Mouse (Mus musculus) spleen, postnatal 10 days (tissue): Measurements from ENCODE around the gene Ppp1r9a.

Experiments used
- DNase-seq, 2 experiments: peaks; one replicate each; pipeline ENCODE4 v3.0.0; 2021 to 2022; ENCODE audit warnings: low spot score in 2 of 2

Ppp1r9a gene

DNA sequence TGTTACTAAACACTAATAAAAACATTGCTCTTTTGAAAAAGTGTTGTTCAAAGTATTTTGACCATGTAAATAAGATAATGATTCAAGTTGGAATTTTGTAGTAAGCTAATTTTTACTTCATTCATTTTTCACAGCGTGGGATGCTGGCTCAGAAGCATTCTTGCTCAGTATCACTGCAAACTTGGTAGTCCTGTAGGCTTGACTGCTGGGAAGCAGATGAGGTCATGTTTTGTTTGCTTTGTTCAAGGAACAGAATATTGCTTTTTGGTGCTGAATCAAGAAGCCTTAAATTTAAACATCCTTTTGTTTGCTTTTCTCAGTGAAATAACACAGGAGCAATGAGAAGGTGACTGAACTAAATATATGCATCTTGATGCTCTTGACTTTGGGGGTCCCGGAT lies 136.6 kb downstream of the Ppp1r9a start:
- no peak for DNase-seq

- DNase-seq = no peak
Measured at GRCm38 (mm10) chr6:5045854-5046253, 143.1 kb downstream of the Ppp1r9a start.

DNA sequence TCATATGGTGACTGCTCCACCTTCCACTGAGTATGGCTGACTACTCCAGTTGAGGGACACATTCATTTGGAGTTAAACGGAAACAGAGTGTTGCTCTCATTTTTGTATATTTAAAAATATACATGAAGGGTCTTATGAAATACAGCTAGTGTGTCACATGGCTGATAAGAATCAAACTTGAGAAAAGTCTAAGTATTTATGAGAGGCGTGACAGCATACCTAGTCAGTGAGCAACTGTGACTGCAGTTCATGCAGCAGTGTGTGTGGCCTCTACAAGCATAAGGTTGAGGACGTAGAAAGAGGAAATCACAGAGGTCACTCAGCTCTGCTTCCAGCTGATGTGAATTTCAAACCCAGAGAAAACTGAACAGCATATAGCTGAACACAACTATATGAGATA lies 145.3 kb downstream of the Ppp1r9a start:
- DNase-seq = no peak

GRCm38 (mm10) chr6:5052309-5052708 lies 149.6 kb downstream of the Ppp1r9a start:
- no peak for DNase-seq

- DNase-seq = no peak
Measured at GRCm38 (mm10) chr6:5054446-5055095, 151.9 kb downstream of the Ppp1r9a start.

GRCm38 (mm10) chr6:5074736-5075135 lies 172.0 kb downstream of the Ppp1r9a start:
- no peak for DNase-seq

DNA sequence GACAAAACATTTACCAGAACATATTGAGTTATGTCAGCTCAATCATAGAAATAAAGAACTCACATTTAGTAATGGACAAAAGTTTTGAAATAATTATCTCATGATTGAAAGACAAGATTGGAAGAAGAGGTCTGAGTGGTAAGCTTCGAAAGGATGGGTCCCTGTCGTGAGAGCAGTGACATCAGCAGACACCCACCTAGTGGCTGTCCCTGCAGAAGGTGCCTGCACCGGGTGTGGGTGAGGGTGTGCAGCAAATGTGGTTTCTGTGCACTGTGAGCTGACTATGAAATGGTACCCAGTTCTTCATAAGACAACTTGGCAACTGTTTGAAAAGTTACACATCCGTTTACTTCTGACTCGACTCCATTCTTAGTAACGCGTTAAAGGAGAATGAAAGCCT lies 173.0 kb downstream of the Ppp1r9a start:
- no peak for DNase-seq

GRCm38 (mm10) chr6:5078009-5078408 lies 175.3 kb downstream of the Ppp1r9a start:
- no peak for DNase-seq

- no peak for DNase-seq
Measured at GRCm38 (mm10) chr6:5079108-5079507, 176.4 kb downstream of the Ppp1r9a start.

- no peak for DNase-seq
Measured at GRCm38 (mm10) chr6:5080094-5080493, 177.4 kb downstream of the Ppp1r9a start.

GRCm38 (mm10) chr6:5080496-5080895 lies 177.8 kb downstream of the Ppp1r9a start:
- DNase-seq = no peak

DNA sequence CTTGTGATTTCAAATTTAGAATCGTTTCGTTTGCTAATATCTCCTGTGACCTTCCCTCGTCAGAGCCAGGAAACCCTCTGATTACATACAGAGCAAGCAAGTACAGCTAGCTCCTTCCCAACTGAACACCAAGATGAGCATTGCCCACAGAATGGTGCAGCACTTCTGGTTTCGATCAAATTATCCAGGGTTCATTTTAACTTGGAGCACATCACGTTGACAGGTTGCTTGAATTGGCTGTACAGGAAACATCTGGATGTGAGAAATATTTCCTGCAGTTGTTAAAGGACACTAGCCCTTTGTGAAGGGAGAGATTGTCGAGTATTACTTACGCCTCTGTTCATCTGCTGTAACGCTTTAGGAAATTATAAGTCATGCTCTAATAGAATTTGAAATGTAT lies 178.4 kb downstream of the Ppp1r9a start:
- DNase-seq = no peak

GRCm38 (mm10) chr6:5082144-5082543 lies 179.4 kb downstream of the Ppp1r9a start:
- no peak for DNase-seq

DNA sequence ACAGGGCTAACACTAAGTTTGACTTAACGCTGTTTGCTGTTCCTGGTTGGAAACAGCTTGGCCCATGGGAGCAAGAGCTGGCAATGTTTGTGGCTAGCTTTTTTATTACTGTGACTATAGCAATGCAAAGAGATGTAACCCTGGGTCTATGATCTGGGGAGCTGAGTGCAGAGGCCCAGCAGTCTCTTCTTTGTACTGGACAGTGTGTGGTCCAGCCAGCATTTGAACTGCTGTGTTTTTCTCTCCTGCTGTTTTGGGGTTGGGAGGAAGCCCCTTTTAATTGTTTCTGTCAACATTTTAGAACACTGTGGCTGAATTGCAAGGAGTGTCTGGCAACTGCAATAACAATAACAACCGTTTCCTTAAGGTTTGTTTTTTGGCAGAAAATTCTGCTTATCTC lies 180.0 kb downstream of the Ppp1r9a start:
- DNase-seq = no peak

DNA sequence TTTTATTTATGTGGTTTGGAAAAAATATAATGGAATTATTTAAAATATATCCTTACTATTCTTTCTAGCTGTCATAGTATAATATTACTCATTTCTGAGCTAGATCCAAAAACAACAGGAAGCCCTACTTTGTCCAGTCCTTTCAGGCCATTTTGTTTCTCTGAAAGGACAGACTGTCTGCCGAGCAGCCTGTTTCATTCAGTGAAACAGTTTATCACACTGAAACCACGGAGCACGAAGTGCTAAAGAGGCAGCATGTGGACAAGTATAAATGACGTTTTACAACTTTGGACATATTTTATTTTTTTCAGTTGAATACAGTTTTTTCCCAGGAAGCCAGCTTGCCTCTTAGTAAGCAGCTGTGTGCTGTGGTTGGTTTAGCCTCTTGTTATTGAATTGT lies 181.2 kb downstream of the Ppp1r9a start:
- no peak for DNase-seq

DNA sequence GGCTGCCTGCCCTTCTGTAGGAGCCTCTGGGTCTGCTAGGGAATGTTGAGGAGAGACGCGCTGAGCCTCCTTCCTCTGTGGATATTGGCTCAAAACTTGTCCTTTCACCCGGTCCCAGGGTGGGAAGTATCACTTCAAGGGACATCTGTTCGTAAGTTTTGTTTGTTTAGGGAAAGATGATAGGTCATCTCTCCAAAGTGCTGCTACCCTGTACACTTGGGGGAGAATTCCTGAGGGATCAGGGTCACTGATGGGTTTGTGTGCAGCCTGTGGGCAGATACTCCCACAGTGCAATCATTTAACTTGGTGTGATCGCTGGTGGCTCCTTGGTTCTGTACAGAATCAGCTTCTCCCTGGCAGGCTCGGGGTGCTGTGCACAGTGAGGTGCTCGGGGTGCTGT lies 189.2 kb downstream of the Ppp1r9a start:
- DNase-seq = no peak

GRCm38 (mm10) chr6:5092795-5093194 lies 190.1 kb downstream of the Ppp1r9a start:
- no peak for DNase-seq

GRCm38 (mm10) chr6:5093516-5093915 lies 190.8 kb downstream of the Ppp1r9a start:
- no peak for DNase-seq

- no peak for DNase-seq
Measured at GRCm38 (mm10) chr6:5095365-5095973, 192.8 kb downstream of the Ppp1r9a start.

DNA sequence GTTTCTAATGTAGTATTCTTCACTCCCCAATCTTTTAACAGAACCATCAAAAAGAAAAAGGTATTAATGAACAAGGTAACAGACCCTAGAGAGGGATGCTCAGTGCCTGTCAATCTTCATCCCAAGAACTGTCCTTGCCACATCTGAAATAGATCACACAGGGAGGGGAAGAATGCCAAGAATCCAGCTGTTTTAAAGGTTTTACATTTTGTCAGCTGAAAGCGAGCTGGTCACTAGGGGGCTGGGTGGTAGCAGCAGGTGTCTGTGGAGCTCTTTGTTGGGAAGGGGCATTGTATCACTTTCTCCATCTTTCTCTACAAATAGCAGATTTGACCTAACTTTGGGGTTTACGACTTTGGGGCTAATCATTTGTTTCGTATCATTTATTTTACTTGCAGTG lies 194.6 kb downstream of the Ppp1r9a start:
- DNase-seq = no peak

- no peak for DNase-seq
Measured at GRCm38 (mm10) chr6:5099282-5099681, 196.6 kb downstream of the Ppp1r9a start.

- DNase-seq = no peak
Measured at GRCm38 (mm10) chr6:5099842-5100241, 197.1 kb downstream of the Ppp1r9a start.

DNA sequence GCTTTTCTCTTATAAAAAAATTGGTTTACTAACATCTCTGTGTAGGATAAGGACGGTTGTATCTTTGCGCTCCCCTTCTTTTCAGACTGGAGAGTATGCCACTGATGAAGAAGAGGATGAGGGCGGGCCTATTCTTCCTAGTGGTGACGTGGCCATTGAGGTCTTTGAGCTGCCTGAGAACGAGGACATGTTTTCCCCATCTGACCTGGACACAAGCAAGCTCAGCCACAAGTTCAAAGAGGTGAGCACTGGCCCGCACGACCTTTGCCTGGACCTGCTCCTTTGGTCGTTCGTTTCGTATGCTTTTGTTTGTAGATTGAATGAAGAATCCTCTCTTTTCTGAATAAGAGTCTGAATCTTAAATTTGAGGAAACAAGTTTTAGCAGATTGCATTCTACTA lies 197.6 kb downstream of the Ppp1r9a start:
- no peak for DNase-seq

GRCm38 (mm10) chr6:5102741-5103140 lies 200.0 kb downstream of the Ppp1r9a start:
- no peak for DNase-seq
